Mouse (Mus musculus): ENCODE measurements around the gene Hes7. TPM values are rescaled to one million over a fixed set of nuclear protein-coding genes. Genes with fewer than 3 reads are reported as not detected.
"Not testable (repeated sequence)": the region's sequence is repeated elsewhere in the genome, so short reads cannot be mapped to it uniquely, and the experiment has no call there.

The Hes7 gene
- total RNA-seq, 2 experiments from 2014 or later, result not detected

DNA sequence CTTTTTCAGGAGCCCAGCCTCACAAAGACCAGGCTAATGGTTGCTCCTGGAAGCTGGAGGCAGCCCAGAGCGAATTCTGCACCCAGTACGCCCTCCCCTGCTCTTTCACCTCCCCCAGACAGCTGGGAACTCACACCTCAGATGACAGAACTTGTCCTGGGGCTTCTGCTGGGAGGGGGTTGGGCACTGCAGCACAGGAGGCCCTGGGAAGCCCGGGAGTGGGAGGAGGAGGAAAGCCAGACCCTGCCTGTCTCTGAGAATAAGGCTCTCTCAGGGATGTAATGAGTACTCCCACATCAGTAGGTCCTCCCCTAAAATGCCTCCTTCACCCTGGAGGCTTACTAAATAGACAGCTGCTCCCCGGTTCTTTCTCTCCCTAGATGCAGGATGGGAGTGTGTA lies 33.1 kb upstream of the Hes7 start:
- no peak for ATAC-seq (replicated peaks; ENCODE audit: low FRiP score, poor library complexity, severe bottlenecking)

DNA sequence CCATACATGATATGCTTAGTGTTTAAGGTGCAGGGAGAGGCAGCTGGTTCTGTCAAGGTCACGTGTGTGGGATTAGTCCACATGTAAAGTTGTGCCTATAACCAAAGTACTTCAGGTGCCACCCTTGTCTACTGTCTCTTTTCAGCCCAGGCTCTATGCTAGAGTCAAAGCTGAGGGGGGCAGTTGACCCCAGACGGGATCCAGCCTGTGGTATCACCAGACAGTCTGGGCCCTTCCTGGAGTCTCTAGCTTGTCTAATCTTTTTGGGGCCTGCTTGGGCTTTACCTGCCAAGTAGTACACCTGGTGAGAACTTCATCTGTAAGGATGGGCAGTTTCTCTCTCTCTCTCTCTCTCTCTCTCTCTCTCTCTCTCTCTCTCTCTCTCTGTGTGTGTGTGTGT lies 32.6 kb upstream of the Hes7 start:
- ATAC-seq (replicated peaks; ENCODE audit: low FRiP score, poor library complexity, severe bottlenecking), result no peak

DNA sequence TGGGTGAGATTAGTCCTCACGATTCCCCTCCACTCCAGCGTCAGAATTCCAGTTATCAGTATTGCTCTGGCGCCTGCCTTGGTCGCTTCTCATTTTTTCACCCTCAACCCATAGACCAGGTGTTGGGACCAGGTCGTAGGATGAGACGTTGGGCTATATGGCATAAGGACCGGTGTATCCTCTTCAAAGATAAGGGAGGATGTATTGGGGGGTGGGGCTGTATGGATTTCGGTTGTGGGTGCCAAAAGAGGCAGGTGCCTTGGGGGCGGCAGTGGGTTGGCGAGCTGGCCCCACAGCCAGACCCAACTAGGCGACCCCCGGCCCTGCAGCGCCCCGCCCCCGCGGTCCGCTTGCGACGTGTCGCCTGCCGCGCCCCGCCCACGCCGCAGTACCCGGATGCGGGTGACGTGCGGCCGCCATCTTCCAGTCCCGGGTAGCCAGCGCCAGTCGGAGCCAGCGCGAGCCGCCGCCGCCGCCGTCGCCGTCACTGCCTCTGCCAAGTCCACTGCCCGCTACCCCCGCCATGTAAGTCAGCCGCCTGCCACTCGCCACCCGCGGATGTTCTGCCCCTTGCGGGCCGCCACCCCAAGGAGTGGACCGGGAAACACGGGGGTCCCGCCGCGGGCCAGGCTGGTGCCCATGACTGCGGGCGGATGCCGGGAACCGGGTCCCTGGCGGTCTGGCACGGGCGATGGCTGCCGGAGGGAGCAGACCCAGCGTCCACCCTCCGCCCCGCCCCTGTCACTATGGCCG lies 31.9 kb upstream of the Hes7 start, which contains the start of gene Vamp2:
Vamp2 (plus strand) TSS at position 388 of the 753 bp plus-strand sequence.
- peak; percentile 63 for ATAC-seq (replicated peaks; ENCODE audit: low FRiP score, poor library complexity, severe bottlenecking)

DNA sequence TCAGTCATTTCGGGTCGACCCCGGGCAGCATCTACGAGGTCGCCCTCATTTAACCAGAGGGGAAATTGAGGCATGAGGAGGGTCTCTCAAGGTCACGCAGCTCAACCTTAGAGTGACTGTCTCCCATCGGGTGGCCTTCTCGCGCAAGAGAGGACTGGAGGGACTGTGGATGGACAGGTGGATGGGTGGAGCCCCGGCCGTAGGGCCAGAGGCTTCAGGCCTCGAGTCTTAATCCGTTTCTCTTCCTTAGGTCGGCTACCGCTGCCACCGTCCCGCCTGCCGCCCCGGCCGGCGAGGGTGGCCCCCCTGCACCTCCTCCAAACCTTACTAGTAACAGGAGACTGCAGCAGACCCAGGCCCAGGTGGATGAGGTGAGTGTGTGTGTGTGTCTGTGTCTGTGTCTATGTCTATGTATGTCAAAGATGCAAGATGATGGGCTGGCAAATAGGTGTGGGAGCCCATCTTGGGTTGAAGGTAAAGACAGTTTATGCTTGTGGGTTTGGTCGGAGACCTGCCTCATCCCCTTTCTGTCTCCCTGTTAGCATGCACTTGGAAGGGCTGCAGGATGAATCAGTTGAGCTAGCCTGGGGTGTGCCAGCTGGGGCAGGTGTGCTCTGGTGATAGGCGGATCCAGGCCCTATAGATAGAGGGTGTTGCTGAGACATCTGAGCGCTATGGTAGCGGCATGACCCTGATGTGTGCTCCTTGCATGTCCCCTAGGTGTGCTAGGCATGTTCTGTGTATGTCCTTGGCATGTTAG lies 31.2 kb upstream of the Hes7 start:
- peak; percentile 84 for ATAC-seq (replicated peaks; ENCODE audit: low FRiP score, poor library complexity, severe bottlenecking)

DNA sequence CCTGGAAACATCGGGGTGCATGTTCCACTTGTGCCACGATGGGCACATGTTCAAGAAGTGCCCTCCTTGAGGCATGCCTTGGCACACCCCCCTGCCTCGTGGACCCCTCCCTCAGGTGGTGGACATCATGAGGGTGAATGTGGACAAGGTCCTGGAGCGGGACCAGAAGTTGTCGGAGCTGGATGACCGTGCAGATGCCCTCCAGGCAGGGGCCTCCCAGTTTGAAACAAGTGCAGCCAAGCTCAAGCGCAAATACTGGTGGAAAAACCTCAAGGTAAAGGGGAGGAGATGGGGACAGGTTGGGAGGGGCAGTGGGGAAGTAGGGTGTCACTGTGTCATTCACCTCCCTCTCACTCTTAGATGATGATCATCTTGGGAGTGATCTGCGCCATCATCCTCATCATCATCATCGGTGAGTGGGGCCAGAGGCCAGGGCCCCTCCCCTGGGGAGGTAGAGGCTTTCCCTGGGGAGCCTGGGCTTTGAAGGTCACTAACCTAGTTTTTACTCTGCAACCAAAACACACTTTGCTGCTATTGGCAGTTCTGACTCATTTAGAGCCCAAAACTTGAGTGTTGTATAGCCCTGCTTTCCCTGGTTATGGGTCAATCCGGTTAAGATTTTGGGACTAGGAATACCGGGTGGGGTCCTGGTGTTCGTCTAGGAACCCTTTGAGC lies 30.5 kb upstream of the Hes7 start:
- ATAC-seq (replicated peaks; ENCODE audit: low FRiP score, poor library complexity, severe bottlenecking), result no peak; the same call in 1 of the 2 replicates

DNA sequence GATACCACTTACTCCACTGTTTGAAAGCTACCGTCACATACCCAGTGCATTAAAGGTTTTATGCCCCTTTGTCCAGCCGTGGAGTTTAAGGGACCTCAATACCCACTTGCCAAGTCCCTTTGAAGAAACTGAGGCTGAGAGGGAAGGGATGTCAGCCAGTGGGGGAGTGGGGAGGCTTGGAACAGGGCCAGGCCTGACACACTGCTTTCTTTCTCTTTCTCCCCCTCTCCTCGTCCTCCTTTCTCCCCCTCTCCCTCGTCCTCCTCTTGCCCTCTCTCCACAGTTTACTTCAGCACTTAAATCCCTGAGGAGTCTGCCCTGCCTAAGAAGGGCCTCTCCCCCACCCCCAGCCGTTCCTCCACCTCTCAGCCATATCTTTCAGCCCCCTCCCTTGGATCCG lies 29.8 kb upstream of the Hes7 start:
- ATAC-seq (replicated peaks; ENCODE audit: low FRiP score, poor library complexity, severe bottlenecking), result no peak

DNA sequence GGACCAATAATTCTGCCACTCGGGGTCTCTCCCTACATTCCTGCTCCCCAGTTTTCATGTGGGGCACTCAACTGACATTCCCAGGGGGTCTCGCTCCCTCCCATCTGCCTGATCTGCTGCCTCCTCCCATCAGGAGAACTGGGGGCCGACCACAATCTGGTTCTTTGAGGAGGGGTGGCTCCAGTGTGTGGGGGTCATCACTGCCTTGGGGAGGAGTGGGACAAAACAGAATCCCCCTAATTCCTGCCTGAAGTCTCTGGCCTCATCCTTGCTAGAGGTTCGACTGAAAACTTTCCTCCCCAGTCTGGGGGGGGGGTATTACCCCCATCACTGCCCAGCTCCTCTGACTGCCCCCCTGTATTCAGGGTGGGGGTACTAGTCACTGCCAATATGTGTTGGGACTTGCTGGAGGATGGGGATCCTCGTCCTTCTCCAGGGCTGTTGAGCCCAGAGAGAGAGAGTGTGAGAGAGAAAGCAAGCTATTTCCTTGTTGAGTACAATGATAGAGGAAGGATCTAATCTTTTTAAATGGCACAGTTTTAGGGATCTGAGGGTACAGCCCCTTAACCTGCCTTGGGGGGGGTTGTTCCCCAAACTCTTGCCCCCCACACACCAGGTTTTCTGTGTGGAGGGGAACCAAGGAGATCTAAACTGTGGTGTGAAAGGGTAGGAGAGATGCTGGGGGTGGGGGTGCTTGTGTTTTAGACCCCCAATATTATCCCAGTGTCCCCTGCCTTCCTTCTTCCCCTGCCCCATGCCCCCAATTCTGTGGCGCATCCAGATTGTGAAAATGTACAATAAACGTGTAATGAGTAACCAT lies 28.4 kb upstream of the Hes7 start:
- no peak for ATAC-seq (replicated peaks; ENCODE audit: low FRiP score, poor library complexity, severe bottlenecking)

DNA sequence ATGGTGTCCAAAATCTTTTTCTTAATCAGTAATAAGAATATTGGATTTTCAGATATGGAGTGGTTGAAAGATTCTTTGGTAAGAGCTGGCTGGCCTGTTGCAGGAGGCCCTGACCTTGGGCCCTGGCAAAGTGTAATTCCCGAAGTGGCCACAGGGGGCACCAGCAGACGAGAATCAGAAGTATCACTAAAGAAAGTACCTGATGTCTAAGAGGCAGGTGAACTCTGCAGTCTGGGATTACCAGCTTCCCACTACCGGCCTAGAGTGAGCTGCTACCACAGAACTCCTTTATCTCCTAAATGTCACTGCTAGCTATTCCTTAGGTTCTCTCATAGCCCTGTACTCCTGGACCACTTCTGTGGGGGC lies 27.8 kb upstream of the Hes7 start:
- no peak for ATAC-seq (replicated peaks; ENCODE audit: low FRiP score, poor library complexity, severe bottlenecking)

DNA sequence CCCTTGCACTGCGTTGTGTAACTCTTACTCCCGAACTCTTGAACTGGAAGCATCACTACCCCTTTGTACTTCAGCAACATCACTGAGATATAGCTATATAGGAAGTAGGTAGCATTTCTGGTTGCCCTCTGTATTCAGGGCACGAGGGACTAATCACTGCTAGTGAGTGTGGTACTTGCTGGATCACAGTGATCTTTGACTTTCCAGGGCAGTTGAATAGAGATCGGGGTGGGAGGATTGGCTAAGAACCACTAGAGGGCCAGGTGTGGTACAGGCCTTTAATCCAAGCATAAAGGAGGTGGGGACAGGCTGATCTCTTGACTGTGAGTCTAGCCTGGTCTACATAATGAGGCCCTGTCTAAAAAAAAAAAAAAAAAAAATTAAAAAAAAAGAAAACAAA lies 27.3 kb upstream of the Hes7 start:
- no peak for ATAC-seq (replicated peaks; ENCODE audit: low FRiP score, poor library complexity, severe bottlenecking)

DNA sequence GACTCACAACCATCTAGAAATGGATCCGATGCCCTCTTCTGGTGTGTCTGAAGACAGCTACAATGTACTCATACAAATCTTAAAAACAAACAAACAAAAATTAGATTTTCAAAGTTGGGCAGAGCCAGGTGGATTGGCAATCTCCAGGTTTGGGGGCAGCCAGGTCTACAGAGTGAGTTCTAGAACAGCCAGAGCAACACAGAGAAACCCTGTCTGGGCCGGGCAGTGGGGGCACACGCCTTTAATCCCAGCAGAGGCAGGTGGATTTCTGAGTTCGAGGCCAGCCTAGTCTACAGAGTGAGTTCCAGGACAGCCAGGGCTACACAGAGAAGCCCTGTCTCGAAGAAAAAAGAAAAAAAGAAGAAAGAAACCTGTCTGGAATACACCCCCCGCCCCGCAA lies 26.3 kb upstream of the Hes7 start:
- ATAC-seq (replicated peaks; ENCODE audit: low FRiP score, poor library complexity, severe bottlenecking), result not testable (repeated sequence)

DNA sequence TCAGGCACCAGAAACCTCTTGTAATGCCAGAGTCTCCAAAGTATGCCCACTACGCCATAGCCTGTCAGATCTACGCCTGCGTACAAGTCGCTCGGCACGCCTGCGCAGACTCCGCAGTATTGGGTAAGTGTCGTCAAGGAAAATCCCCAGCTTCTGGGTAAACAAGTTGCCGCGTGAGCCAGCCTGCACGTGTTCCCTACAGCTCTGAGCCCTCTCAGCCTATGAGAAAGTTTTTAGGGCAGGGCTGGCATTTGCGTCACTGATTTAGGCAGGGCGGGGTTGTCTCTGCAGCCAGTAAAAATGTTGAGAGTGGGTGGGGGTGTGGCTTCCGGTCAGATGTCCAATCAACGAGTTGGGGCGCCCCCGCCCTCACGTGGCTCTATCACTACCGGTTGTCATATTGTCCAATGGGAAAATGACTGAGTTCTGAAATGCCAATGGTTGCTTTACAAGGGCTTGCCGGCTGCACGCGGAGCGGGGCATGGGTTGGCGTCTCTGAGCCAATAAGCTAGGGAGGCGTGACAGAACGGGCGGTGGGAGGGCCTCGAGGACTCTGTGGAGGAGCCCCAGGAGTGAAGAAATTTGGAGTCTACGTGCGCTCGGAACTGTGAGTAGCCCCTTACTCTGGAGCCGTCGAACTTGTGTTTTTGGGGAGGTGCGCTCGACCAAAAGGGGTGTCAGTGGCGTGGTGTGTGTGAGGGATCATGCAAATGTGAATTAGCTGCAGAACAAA lies 25.3 kb upstream of the Hes7 start, which contains the start of gene Per1:
Per1 (plus strand) TSS at position 521 of the 733 bp plus-strand sequence.
- peak; percentile 69 for ATAC-seq (replicated peaks; ENCODE audit: low FRiP score, poor library complexity, severe bottlenecking)

DNA sequence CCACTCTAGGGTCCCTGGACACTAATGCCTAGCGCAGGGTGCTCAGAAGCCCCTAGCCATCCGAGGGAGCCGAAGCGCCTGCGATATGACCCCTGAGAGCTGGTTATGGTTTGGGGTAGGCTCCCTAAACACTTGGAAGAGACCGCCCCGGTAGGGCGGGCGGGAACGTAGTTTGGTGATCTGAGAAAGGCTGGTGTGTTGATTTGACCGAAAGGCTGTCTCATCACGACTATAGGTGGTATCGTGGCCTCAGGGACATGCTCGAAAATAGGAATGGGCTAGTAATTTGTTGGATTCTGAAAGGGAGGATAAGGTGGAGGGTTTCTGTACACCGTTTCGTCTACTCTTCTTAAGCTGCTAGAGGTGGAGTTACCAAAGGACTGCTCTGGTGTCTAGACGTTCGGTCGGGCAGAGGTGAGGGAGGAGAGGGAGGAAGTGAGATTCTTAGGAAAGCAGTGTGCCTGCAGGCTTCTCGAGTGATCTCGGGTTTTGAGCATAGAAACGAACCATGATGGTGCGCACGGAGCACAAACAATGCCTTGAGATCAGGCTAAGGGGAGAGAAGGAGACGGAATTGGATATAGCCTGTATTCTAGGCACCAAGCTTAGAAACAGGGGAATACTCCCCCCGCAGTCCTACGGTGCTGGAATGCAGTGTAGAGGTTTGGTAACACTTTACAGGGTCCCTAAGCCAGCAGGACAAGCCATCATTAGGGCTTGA lies 24.5 kb upstream of the Hes7 start:
- ATAC-seq (replicated peaks; ENCODE audit: low FRiP score, poor library complexity, severe bottlenecking), result 0 out of 2 replicates have a peak, but pooled peaks have one; percentile 11

DNA sequence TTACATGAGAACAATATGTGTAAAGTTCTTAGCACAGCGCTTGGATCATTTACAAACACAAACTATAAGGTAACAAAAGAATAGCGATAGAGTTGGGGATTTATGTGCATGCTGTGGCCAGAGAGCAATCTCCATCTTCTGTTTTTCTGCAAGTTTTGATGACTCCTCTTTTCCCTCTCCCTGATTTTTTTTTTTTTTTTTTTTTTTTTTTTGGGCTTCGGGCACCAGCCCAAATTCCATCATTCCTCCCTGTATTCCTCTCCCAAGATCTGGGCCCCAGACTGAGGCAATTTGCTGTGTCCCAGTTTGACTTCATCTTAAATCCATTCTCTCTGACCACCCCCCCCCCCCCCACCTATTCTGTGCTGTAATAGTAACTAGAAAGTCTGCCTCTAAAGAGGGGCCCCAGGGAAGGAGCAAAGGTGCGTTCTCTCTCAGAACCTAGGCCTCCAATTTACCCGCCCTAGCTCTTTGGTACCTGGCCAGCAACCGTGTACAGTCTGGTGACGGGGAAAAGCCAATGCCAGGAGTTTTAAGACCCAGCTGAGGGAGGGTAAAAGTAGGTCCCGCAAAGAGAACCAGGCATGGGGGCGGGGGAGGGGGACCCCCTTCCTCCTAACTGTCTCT lies 23.7 kb upstream of the Hes7 start:
- ATAC-seq (replicated peaks; ENCODE audit: low FRiP score, poor library complexity, severe bottlenecking), result no peak; the same call in 1 of the 2 replicates

DNA sequence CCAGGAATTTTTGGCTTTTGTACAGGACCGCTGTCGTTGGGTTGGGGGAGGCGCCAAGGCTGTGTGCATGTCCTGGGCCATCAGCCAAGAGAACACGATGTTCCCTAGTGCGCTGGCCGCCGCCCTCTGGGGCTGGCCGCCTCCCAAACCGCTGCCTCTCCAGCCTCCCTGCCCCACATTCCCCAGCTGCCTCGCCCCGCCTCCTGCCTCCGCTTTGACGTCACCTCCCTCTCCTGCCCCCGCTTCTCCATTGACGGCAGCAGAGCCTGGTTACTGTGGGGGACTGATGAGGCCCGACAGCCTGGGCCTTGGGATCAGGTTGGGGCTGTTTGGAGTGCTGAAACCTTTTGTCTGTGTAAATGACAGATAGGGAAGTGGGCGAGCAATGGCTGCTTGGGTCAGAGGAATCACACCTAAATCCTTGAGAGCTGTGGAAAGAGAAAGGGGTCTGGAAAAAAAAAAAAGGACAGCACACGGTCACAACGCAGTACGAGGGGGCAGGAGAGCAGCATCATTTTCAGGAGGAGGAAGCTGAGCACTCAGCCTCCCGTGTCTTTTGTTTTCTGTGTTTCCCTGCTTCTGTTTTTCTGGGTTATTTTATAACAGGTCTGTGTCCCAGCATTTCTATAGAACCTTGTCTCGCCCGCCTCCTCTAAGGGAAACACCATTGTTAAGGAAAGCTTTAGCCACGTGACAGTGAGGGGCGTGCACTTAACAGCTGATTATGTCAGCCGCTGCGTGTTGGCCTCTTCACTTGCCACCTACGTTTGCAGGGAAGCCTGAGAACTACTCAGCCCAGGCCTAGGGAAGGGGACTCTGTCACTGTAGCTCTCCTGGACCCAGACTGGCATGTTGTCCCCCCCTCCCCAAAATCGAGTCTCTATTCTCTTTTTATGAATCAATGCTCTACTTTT lies 23.0 kb upstream of the Hes7 start:
- peak; percentile 65 for ATAC-seq (replicated peaks; ENCODE audit: low FRiP score, poor library complexity, severe bottlenecking)

DNA sequence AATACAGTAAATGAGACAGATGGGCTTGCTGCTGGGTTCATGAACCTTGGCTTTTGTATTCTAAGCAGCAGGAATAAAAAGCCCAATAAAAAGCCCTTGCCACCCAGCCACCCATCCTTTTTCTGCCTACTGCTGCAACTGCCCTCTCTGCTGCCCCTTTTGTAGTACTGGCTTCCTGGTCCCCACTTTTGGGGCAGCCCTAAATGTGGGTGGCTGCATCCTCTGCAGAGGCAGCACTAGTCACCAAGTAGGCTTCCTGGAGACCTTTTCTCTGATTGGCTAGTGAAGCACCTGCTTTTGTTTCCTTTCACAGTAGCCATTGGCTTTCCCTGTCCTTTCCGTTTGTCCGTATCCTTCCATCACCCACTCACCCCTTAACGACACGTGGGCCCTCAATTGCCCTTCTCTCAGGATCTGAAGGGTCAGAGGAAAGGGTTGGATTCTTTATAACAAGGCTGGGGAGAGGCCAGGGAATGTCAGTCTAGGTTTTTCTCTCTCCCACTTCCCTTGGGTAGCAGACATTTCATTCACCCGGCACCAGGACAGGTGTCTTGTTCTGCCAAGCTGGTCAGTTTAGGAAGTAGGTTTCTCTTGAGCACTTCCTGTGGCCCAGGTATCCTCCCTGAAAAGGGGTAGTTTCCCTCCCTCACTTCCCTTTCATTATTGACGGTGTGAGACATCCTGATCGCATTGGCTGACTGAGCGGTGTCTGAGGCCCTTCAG lies 22.0 kb upstream of the Hes7 start:
- no peak for ATAC-seq (replicated peaks; ENCODE audit: low FRiP score, poor library complexity, severe bottlenecking)

DNA sequence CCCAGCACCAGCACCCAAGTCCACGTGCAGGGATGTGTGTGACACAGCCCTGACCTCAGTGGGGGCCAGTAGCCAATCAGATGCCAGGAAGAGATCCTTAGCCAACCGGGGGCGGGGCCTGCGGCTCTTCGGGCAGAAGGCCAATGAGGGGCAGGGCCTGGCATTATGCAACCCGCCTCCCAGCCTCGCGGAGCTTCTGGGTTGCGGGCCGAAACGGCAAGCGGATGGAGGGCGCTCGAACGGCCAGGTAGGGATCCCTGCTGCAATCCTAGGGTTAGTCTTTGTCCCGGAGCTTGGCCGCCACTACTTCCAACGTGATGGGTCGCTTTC lies 21.5 kb upstream of the Hes7 start:
- ATAC-seq (replicated peaks; ENCODE audit: low FRiP score, poor library complexity, severe bottlenecking), result peak; percentile 63
